Mouse (Mus musculus) embryonic fibroblast, embryonic 13.5 days (primary cell): ENCODE measurements around the gene Faim.

ENCODE experiments used
- CTCF ChIP-seq: IDR thresholded peaks from 2 replicates; pipeline ENCODE4 v1.5.1; 2011; ENCODE audit warnings: mild to moderate bottlenecking, control low read depth, low read length, moderate library complexity, borderline replicate concordance; ENCODE audit not compliant: insufficient read depth
- POLR2A ChIP-seq: IDR thresholded peaks from 2 replicates; pipeline ENCODE4 v1.6.1; 2011; ENCODE audit warnings: low read depth, mild to moderate bottlenecking, control low read depth, low read length, moderate library complexity

DNA sequence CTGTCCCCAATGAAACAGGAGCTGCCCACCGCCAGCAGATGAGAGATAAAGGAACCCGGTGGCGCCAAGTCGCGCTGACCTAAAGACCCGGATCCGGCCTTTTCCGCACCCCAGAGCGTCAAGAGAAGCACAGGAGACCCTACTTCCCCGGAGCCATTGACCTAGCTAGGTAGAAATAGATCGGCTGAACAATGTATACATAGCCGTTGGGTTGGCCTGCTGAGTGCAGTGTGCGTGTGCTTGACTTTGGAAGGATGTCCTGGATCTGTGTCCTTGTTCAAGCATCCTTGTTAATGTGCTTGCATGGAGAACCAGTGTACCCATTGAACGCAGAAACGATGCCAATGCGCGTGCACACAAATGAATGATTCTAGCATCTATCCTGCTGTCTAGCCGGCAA is 22.5 kb upstream of the Faim start:
- TF ChIP-seq CTCF (no peak), POLR2A (no peak)
